Mouse (Mus musculus) heart, postnatal 0 days (tissue): ENCODE measurements around the gene Zrsr1.

Experiments used
- CTCF ChIP-seq: IDR thresholded peaks from 2 replicates; pipeline ENCODE4 v1.5.1; 2016; ENCODE audit warnings: antibody characterized with exemption, control low read depth, low read depth
- EP300 ChIP-seq: IDR thresholded peaks from 2 replicates; pipeline ENCODE4 v1.6.1; 2016; ENCODE audit warnings: antibody characterized with exemption, low read depth

DNA sequence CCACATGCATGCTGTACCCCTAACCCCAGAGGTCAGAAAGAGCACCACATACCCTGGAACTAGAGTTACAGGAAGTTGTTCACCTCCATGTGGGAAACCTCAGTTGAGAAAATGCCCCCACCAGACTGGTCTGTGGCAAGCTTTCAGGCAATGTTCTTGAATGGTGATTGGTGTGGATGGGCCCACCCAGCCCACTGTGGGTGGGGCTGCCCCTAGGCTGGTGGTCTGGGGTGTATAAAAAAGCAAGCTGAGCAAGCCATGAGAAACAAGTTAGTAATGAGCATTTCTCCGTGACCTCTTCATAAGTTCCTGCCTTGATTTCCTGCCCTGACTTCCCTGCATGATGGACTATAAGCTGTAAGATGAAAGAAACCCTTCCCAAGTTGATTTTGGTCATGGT lies 9.7 kb upstream of the Zrsr1 start:
- no peak for TF ChIP-seq EP300
- no peak for TF ChIP-seq CTCF
